Mouse (Mus musculus): Measurements from ENCODE around the gene Gsto1. TPM values are rescaled to one million over a fixed set of nuclear protein-coding genes. Genes with fewer than 3 reads are reported as not detected.

The Gsto1 gene
- polyA plus RNA-seq, 1 experiment from 2014 or later, result 147 TPM

- 91% methylated on average over 3 of the region's 3 CpGs for WGBS
- TF ChIP-seq EP300 (IDR thresholded peaks at IDR 0.05) (no peak), CTCF (IDR thresholded peaks at IDR 0.05) (no peak)
- H3K9ac ChIP-seq (replicated peaks; ENCODE audit: low read depth), result no peak overlapping the region
- H3K27me3 ChIP-seq (replicated peaks; ENCODE audit: insufficient read depth, low read length), result no peaks in the 10 kb centered on the region
- no peak overlapping the region for H3K4me3 ChIP-seq (ENCODE audit: low read depth, low read length)
- no peaks in the 10 kb centered on the region for H3K9me3 ChIP-seq (ENCODE audit: low read length)
- H3K36me3 ChIP-seq (ENCODE audit: insufficient read depth, low read length), result no peaks in the 10 kb centered on the region
- no peak overlapping the region for H3K4me2 ChIP-seq (replicated peaks; ENCODE audit: low read depth, low read length)
- DNase-seq (ENCODE audit: low spot score) (no peak), ATAC-seq (no peak)
- peaks cover 15% of the 10 kb centered on the region for H3K4me1 ChIP-seq (ENCODE audit: insufficient read depth, low read depth, low read length)
- no peak overlapping the region for H3K27ac ChIP-seq (ENCODE audit: low read length)
Observed at GRCm38 (mm10) chr19:47853053-47853452, 1.7 kb upstream of the Gsto1 start.

GRCm38 (mm10) chr19:47853951-47854795 lies 597 bp upstream of the Gsto1 start:
- DNase-seq (ENCODE audit: low spot score), result peak; percentile 40
- Histone ChIP-seq H3K36me3 (ENCODE audit: insufficient read depth, low read length) (no peaks in the 10 kb centered on the region), H3K9me3 (ENCODE audit: low read length) (no peaks in the 10 kb centered on the region), H3K27ac (ENCODE audit: low read length) (no peak overlapping the region; the same call in 1 of the 2 replicates), H3K9ac (replicated peaks; ENCODE audit: low read depth) (peak overlapping the region; percentile 26; the same call in 1 of the 2 replicates), H3K4me3 (ENCODE audit: low read depth, low read length) (peak overlapping the region; percentile 53), H3K4me2 (replicated peaks; ENCODE audit: low read depth, low read length) (peak overlapping the region; percentile 87), H3K4me1 (ENCODE audit: insufficient read depth, low read depth, low read length) (peaks cover 15% of the 10 kb centered on the region), H3K27me3 (replicated peaks; ENCODE audit: insufficient read depth, low read length) (no peaks in the 10 kb centered on the region)
- ATAC-seq, result peak; percentile 8
- 16% methylated on average over 13 of the region's 13 CpGs for WGBS
- TF ChIP-seq EP300 (IDR thresholded peaks at IDR 0.05) (no peak), CTCF (IDR thresholded peaks at IDR 0.05) (peak; percentile 40)

- H3K27me3 ChIP-seq (replicated peaks; ENCODE audit: insufficient read depth, low read length), result no peaks in the 10 kb centered on the region
- WGBS, result 63% methylated on average over 18 of the region's 18 CpGs
- ATAC-seq (peak; percentile 44), DNase-seq (ENCODE audit: low spot score) (peak; percentile 79)
- TF ChIP-seq EP300 (IDR thresholded peaks at IDR 0.05), result 0 out of 2 replicates have a peak, but pooled peaks have one; percentile 37
- TF ChIP-seq CTCF (IDR thresholded peaks at IDR 0.05), result peak; percentile 18; the same call in 1 of the 2 replicates
- no peaks in the 10 kb centered on the region for H3K9me3 ChIP-seq (ENCODE audit: low read length)
- H3K9ac ChIP-seq (replicated peaks; ENCODE audit: low read depth), result no peak overlapping the region
- H3K27ac ChIP-seq (ENCODE audit: low read length), result peak overlapping the region; percentile 47; the same call in 1 of the 2 replicates
- peaks cover 15% of the 10 kb centered on the region for H3K4me1 ChIP-seq (ENCODE audit: insufficient read depth, low read depth, low read length)
- H3K4me2 ChIP-seq (replicated peaks; ENCODE audit: low read depth, low read length), result no peak overlapping the region
- H3K4me3 ChIP-seq (ENCODE audit: low read depth, low read length), result no peak overlapping the region
- H3K36me3 ChIP-seq (ENCODE audit: insufficient read depth, low read length), result no peaks in the 10 kb centered on the region
Observed at GRCm38 (mm10) chr19:47857957-47858942, 3.5 kb downstream of the Gsto1 start.

- Histone ChIP-seq H3K4me3 (ENCODE audit: low read depth, low read length) (no peak overlapping the region), H3K27me3 (replicated peaks; ENCODE audit: insufficient read depth, low read length) (no peaks in the 10 kb centered on the region), H3K9me3 (ENCODE audit: low read length) (no peaks in the 10 kb centered on the region), H3K4me2 (replicated peaks; ENCODE audit: low read depth, low read length) (no peak overlapping the region), H3K9ac (replicated peaks; ENCODE audit: low read depth) (no peak overlapping the region), H3K4me1 (ENCODE audit: insufficient read depth, low read depth, low read length) (peaks cover 14% of the 10 kb centered on the region), H3K36me3 (ENCODE audit: insufficient read depth, low read length) (no peaks in the 10 kb centered on the region), H3K27ac (ENCODE audit: low read length) (peak overlapping the region; percentile 47; the same call in 1 of the 2 replicates)
- TF ChIP-seq CTCF (IDR thresholded peaks at IDR 0.05) (no peak), EP300 (IDR thresholded peaks at IDR 0.05) (peak; percentile 43)
- 68% methylated on average over 8 of the region's 8 CpGs for WGBS
- DNase-seq (ENCODE audit: low spot score) (peak; percentile 31), ATAC-seq (peak; percentile 18; the same call in 1 of the 2 replicates)
Observed at GRCm38 (mm10) chr19:47859180-47859579, 4.4 kb downstream of the Gsto1 start.

- ATAC-seq (no peak), DNase-seq (ENCODE audit: low spot score) (no peak)
- H3K4me1 ChIP-seq (ENCODE audit: insufficient read depth, low read depth, low read length), result no peaks in the 10 kb centered on the region
- H3K4me2 ChIP-seq (replicated peaks; ENCODE audit: low read depth, low read length), result no peak overlapping the region
- no peaks in the 10 kb centered on the region for H3K9me3 ChIP-seq (ENCODE audit: low read length)
- H3K27ac ChIP-seq (ENCODE audit: low read length), result no peak overlapping the region
- no peak overlapping the region for H3K9ac ChIP-seq (replicated peaks; ENCODE audit: low read depth)
- WGBS, result 95% methylated on average over 3 of the region's 3 CpGs
- no peaks in the 10 kb centered on the region for H3K36me3 ChIP-seq (ENCODE audit: insufficient read depth, low read length)
- no peaks in the 10 kb centered on the region for H3K27me3 ChIP-seq (replicated peaks; ENCODE audit: insufficient read depth, low read length)
- TF ChIP-seq EP300 (IDR thresholded peaks at IDR 0.05) (no peak), CTCF (IDR thresholded peaks at IDR 0.05) (no peak)
- H3K4me3 ChIP-seq (ENCODE audit: low read depth, low read length), result no peak overlapping the region
Observed at GRCm38 (mm10) chr19:47862581-47862980, 7.8 kb downstream of the Gsto1 start.

- no peak for DNase-seq (ENCODE audit: low spot score)
- H3K4me3 ChIP-seq (ENCODE audit: low read depth, low read length), result no peak overlapping the region
- H3K27me3 ChIP-seq (replicated peaks; ENCODE audit: insufficient read depth, low read length), result no peaks in the 10 kb centered on the region
- ATAC-seq, result no peak
- TF ChIP-seq EP300 (IDR thresholded peaks at IDR 0.05) (no peak), CTCF (IDR thresholded peaks at IDR 0.05) (no peak)
- H3K27ac ChIP-seq (ENCODE audit: low read length), result no peak overlapping the region
- H3K4me2 ChIP-seq (replicated peaks; ENCODE audit: low read depth, low read length), result no peak overlapping the region
- no peaks in the 10 kb centered on the region for H3K4me1 ChIP-seq (ENCODE audit: insufficient read depth, low read depth, low read length)
- WGBS, result 96% methylated on average over 9 of the region's 9 CpGs
- H3K36me3 ChIP-seq (ENCODE audit: insufficient read depth, low read length), result no peaks in the 10 kb centered on the region
- no peak overlapping the region for H3K9ac ChIP-seq (replicated peaks; ENCODE audit: low read depth)
- H3K9me3 ChIP-seq (ENCODE audit: low read length), result no peaks in the 10 kb centered on the region
Observed at GRCm38 (mm10) chr19:47864051-47864450, 9.3 kb downstream of the Gsto1 start.
